Mouse (Mus musculus): ENCODE data around the gene Pdzd2. TPM values are rescaled to one million over a fixed set of nuclear protein-coding genes. Genes with fewer than 3 reads are reported as not detected.

Pdzd2 gene
- polyA plus RNA-seq, 1 experiment from 2014 or later, result 14.5 TPM

DNA sequence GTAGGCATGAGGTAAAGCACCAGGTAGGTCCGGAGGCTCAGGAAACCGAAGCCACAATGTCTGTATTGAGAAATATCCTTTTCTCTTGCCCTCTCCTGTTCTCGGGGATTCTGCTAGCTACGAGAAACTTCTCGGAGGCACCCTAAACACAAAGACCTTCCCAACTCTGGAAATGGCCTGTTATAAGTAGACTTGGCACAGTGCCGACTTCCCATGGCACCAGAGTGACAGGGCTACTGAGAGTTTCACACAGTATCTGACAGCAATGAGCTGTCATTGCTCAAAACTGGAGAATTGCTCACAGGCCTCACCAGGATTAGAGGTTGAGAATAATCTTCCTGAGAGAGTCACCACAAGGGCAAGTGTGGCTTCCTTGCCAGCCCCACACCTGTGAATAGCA, 21.0 kb upstream of the Pdzd2 start:
- H3K27ac ChIP-seq (replicated peaks), result peak overlapping the region; percentile 65
- H3K4me2 ChIP-seq, result no peak overlapping the region
- 0 out of 2 replicates have a peak, but pooled peaks cover 3% of the 10 kb centered on the region for H3K27me3 ChIP-seq (replicated peaks)
- no peak for ATAC-seq (ENCODE audit: extremely low read depth, insufficient number of reproducible peaks, low FRiP score, low TSS enrichment)
- H3K4me3 ChIP-seq, result no peak overlapping the region
- H3K9ac ChIP-seq, result no peak overlapping the region
- 71% methylated on average over 6 of the region's 6 CpGs for WGBS
- H3K36me3 ChIP-seq, result no peaks in the 10 kb centered on the region
- H3K4me1 ChIP-seq, result peaks cover 45% of the 10 kb centered on the region
- no peaks in the 10 kb centered on the region for H3K9me3 ChIP-seq

DNA sequence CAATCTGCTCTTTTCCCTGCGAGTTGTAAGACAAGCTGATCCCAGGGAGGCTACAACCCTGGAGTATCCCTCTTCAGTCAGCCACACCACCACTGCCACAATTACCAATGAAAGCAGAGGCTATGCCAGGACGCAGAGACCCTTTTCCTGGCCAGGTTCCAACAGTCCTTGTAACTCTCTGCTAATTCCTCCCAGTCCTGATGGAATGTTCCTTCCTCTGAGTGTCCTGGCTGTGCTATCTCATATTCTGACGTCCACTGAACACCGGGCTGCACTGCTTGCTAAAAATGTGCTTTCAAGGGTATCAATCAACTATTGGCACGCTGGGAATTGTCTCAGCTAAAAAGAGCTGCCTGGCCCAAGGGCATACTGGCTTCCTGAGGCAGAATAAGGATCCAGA, 18.7 kb upstream of the Pdzd2 start:
- H3K4me3 ChIP-seq, result no peak overlapping the region
- no peak overlapping the region for H3K9ac ChIP-seq
- 0 out of 2 replicates have a peak, but pooled peaks have one; percentile 31 for ATAC-seq (ENCODE audit: extremely low read depth, insufficient number of reproducible peaks, low FRiP score, low TSS enrichment)
- H3K4me2 ChIP-seq, result no peak overlapping the region
- H3K27ac ChIP-seq (replicated peaks), result peak overlapping the region; percentile 90
- H3K9me3 ChIP-seq, result no peaks in the 10 kb centered on the region
- WGBS, result 9% methylated on average over 5 of the region's 5 CpGs
- 0 out of 2 replicates have a peak, but pooled peaks cover 2% of the 10 kb centered on the region for H3K27me3 ChIP-seq (replicated peaks)
- H3K36me3 ChIP-seq, result no peaks in the 10 kb centered on the region
- H3K4me1 ChIP-seq, result peaks cover 53% of the 10 kb centered on the region

DNA sequence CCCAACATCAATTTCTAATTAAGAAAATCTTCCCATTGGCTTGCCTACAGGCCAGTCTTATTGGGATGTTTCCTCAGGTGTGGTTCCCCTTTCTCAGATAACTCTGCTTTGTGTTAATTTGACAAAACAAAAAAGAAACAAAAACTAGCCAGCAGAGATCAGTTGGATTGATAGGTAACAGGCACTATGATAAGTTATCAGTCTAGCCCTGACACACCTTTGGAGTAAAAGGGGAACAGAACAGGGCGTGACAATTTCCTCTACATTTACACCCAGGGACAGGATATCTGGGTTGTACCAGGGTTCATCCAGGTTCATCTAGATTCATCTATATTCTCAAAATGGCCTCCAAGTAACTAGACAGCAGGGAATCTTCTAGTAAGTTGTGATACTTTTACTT, 18.0 kb upstream of the Pdzd2 start:
- ATAC-seq (ENCODE audit: extremely low read depth, insufficient number of reproducible peaks, low FRiP score, low TSS enrichment), result no peak
- Histone ChIP-seq H3K27ac (replicated peaks) (peak overlapping the region; percentile 90), H3K36me3 (no peaks in the 10 kb centered on the region), H3K27me3 (replicated peaks) (no peaks in the 10 kb centered on the region), H3K4me2 (no peak overlapping the region), H3K4me1 (peaks cover 53% of the 10 kb centered on the region), H3K9ac (no peak overlapping the region), H3K4me3 (no peak overlapping the region), H3K9me3 (no peaks in the 10 kb centered on the region)
- 82% methylated on average over 1 of the region's 1 CpGs for WGBS

DNA sequence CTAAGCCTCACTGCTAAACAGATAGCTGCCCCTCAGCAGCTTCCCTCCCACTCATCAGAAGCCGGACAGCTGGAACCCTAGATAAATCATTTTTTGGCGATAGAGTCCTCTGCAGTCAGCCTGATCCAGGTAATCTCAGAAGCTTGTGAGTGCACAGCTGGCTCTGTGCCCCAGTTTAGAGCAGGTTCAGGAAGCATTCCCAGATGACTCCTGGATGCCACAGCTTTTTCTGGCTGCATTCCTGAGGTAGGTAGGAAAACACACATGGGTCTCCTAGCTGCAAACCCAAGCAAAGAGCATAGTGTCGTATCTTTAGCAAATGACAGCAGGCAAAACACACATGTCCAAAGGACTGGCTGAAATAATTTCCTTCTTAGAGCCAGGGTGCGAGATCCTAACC, 13.5 kb upstream of the Pdzd2 start:
- H3K4me1 ChIP-seq, result peaks cover 56% of the 10 kb centered on the region
- 28% methylated on average over 4 of the region's 4 CpGs for WGBS

DNA sequence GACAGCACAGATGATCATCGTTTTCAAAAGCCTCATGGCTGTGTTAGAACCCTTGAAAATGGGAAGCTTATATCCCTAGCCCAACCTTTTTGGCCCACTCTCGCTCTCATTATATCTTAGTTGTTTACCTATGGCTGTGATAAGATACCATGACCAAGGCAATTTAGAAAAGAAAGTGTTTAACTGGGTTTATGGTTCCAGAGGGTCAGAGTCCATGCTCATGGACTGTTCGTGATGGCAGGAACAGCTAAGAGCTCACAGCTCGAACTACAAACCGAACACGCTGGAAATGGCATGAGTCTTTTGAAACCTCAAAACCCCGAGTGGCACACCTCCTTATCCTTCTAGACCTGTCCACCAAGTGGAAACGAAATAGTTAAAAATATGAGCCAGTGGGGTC, 11.2 kb upstream of the Pdzd2 start:
- WGBS, result 82% methylated on average over 8 of the region's 8 CpGs
- Histone ChIP-seq H3K4me3 (no peak overlapping the region), H3K9ac (no peak overlapping the region), H3K4me2 (no peak overlapping the region), H3K27me3 (replicated peaks) (no peaks in the 10 kb centered on the region), H3K9me3 (peaks cover 10% of the 10 kb centered on the region; the same call in 1 of the 2 replicates), H3K4me1 (peaks cover 54% of the 10 kb centered on the region), H3K36me3 (no peaks in the 10 kb centered on the region), H3K27ac (replicated peaks) (peak overlapping the region; percentile 86)
- no peak for ATAC-seq (ENCODE audit: extremely low read depth, insufficient number of reproducible peaks, low FRiP score, low TSS enrichment)

More for the DNA sequence above, 13.5 kb upstream of the Pdzd2 start:
- Histone ChIP-seq H3K9ac (no peak overlapping the region), H3K27me3 (replicated peaks) (no peaks in the 10 kb centered on the region), H3K4me2 (peak overlapping the region; percentile 33), H3K9me3 (no peaks in the 10 kb centered on the region), H3K4me3 (no peak overlapping the region), H3K36me3 (no peaks in the 10 kb centered on the region), H3K27ac (replicated peaks) (peak overlapping the region; percentile 59)
- ATAC-seq (ENCODE audit: extremely low read depth, insufficient number of reproducible peaks, low FRiP score, low TSS enrichment), result no peak

DNA sequence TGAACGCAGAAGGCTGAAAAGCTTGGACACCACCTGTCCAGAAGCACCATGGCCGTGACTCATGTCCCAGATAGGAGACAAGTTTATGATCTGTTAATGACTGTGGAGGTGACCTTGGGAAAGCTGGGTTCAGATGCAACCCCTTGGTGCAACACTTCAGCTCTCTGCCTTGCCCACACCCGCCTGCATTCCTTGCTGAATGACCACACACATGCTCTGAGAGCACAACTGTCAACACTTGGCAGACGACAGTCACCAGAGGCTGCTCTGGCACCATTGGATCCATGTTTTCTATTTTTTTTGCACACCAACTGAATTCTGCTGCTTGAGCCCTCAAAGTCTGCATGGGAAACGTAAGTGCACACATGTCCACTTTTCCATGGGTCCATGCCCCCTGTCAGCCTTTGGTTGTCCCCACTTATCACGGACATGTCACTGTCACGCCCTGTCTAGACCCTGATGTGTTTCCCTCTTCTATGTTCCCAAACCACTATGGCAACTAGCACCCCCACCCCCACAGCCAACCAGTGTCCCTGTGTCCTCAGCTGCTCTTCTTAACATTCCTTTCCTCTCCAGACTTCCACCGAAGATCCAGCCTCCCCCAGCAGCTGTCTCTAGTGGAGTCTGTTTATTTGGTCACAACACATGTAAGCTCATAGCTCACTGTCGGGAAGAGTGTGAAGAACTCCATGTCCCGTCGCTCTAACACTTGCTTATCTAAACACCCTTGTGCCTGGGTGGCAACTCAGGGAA, 10.0 kb upstream of the Pdzd2 start:
- H3K4me1 ChIP-seq, result peaks cover 54% of the 10 kb centered on the region
- peaks cover 10% of the 10 kb centered on the region; the same call in 1 of the 2 replicates for H3K9me3 ChIP-seq
- H3K27ac ChIP-seq (replicated peaks), result peak overlapping the region; percentile 86
- WGBS, result 18% methylated on average over 11 of the region's 11 CpGs
- H3K27me3 ChIP-seq (replicated peaks), result no peaks in the 10 kb centered on the region
- H3K4me2 ChIP-seq, result peak overlapping the region; percentile 39
- H3K9ac ChIP-seq, result no peak overlapping the region
- peak; percentile 75; the same call in 1 of the 2 replicates for ATAC-seq (ENCODE audit: extremely low read depth, insufficient number of reproducible peaks, low FRiP score, low TSS enrichment)
- H3K4me3 ChIP-seq, result no peak overlapping the region
- H3K36me3 ChIP-seq, result no peaks in the 10 kb centered on the region

DNA sequence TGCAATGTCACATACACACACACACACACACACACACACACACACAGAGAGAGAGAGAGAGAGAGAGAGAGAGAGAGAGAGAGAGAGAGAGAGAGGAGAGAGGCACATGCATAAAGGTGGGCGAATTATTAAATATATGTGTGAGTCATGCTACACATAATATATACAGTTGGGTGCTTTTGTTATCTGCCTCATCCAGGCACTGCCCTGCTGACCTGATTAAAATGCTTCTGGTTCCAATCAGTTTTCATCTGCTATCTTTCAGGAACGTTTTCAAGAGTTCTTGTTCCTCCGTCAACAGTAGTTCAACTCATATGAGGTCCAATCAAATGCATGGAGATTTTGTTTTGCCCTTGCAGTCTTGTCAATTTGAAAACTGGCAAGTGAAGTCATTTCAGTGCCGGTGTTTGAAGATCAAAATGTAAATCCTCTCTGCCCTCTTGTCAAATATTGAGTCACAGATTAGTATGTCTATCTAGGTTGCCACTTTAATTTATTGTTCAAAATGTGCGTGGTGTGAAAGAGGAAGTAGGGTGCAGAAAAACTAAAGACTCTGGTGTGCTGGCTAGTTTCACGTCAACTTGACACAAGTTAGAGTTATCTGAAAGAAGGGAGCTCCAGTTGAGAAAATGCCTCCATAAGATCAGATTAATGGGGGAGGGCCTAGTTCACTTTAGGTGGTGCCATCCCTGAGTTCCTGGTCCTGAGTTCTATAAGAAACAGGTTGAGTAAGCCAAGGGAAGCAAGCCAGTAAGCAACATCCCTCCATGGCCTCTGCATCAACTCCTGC, 2.6 kb upstream of the Pdzd2 start:
- no peak overlapping the region for H3K4me2 ChIP-seq
- H3K4me1 ChIP-seq, result peaks cover 32% of the 10 kb centered on the region
- peaks cover 30% of the 10 kb centered on the region for H3K27me3 ChIP-seq (replicated peaks)
- H3K27ac ChIP-seq (replicated peaks), result no peak overlapping the region
- ATAC-seq (ENCODE audit: extremely low read depth, insufficient number of reproducible peaks, low FRiP score, low TSS enrichment), result no peak
- no peak overlapping the region for H3K9ac ChIP-seq
- no peak overlapping the region for H3K4me3 ChIP-seq
- 74% methylated on average over 6 of the region's 6 CpGs for WGBS
- peaks cover 8% of the 10 kb centered on the region; the same call in 1 of the 2 replicates for H3K9me3 ChIP-seq
- no peaks in the 10 kb centered on the region for H3K36me3 ChIP-seq

DNA sequence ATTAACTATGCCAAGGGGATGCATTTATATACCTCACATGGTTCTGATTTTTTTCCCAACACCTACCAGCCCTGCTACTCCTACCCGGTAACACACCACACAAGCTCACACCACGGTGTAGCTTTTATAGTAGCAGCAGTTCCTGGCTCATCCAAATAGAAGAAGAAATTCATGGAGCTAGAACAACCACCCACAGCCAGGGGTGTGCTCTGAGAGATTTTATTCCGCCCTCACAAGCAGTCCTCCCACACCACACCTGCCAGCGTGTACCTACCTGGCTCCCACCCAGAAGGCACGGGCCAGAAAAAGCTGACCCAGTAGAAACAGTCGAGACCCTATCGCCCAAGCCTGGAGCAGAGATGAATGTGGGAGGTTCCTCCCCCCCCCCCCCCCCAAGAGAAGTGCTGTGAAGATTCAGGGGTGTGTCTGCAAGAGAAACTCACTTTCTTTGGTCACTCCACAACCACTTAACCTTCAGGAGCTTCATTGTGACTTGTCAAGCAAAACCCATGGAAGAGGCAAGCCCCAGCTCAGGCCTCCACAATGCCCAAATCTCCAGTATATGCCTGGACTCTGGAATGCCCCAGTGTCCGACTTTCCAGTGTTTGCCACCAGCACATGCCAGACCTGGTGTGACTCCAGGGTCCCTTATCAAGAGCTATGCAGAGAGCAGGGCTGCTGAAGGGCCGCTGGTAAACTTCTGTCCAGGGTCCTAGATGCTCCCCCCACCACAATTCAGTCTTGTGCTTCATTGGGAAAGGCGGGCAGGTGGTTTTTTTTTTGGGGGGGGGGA, 1.2 kb downstream of the Pdzd2 start:
- no peak for ATAC-seq (ENCODE audit: extremely low read depth, insufficient number of reproducible peaks, low FRiP score, low TSS enrichment)

DNA sequence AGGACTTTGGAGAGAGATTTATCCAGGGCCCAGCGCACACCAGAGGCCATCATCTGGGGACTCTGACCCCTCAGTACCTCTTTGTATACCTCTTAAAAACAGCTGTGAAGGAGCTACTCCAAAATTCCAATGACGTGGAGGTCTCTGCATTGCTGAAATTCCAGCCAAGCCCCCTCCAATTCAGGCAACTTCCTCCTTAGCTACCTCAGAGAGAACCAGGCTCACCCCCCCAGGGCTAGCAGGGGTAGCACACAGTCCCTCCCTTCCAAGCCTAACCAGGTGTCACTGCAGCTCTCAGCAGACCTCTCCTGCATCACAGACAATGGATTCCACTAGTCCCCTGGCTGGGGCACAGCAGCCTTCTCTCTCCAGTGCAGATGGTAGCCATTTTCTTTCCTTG, 4.5 kb downstream of the Pdzd2 start:
- Histone ChIP-seq H3K9me3 (no peaks in the 10 kb centered on the region), H3K9ac (no peak overlapping the region), H3K27ac (replicated peaks) (no peak overlapping the region), H3K27me3 (replicated peaks) (peaks cover 22% of the 10 kb centered on the region), H3K4me3 (no peak overlapping the region), H3K4me2 (no peak overlapping the region), H3K4me1 (peaks cover 56% of the 10 kb centered on the region), H3K36me3 (no peaks in the 10 kb centered on the region)
- 32% methylated on average over 2 of the region's 2 CpGs for WGBS
- no peak for ATAC-seq (ENCODE audit: extremely low read depth, insufficient number of reproducible peaks, low FRiP score, low TSS enrichment)

More for the DNA sequence above, 1.2 kb downstream of the Pdzd2 start:
- H3K27ac ChIP-seq (replicated peaks), result peak overlapping the region; percentile 82; the same call in 1 of the 2 replicates
- H3K4me3 ChIP-seq, result peak overlapping the region; percentile 75
- no peaks in the 10 kb centered on the region for H3K9me3 ChIP-seq
- H3K27me3 ChIP-seq (replicated peaks), result peaks cover 33% of the 10 kb centered on the region
- no peaks in the 10 kb centered on the region for H3K36me3 ChIP-seq
- H3K9ac ChIP-seq, result peak overlapping the region; percentile 85
- WGBS, result 41% methylated on average over 10 of the region's 10 CpGs
- peaks cover 43% of the 10 kb centered on the region for H3K4me1 ChIP-seq
- H3K4me2 ChIP-seq, result peak overlapping the region; percentile 79

DNA sequence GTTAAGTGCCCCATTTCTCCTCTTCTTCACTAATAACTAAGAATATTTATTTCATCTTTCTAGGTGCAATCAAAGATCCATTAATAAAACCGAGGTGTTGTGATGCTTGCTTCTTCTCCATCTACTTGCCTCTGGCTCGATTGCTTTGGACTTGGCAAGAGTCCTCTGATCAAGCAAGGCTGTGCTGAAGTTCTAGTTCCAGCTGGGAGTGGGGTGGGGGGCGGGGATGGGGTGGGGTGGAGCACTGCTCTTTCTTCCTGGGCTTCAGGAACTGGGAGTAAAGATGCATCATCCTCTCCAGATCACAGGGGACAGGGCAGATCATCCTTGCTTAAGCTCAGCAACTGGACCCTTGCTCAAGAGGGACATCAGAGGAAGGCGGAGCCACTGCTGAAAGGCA, 5.5 kb downstream of the Pdzd2 start:
- H3K27ac ChIP-seq (replicated peaks), result no peak overlapping the region
- ATAC-seq (ENCODE audit: extremely low read depth, insufficient number of reproducible peaks, low FRiP score, low TSS enrichment), result no peak
- no peaks in the 10 kb centered on the region for H3K9me3 ChIP-seq
- H3K4me2 ChIP-seq, result no peak overlapping the region
- H3K9ac ChIP-seq, result no peak overlapping the region
- H3K4me3 ChIP-seq, result no peak overlapping the region
- no peaks in the 10 kb centered on the region for H3K36me3 ChIP-seq
- H3K4me1 ChIP-seq, result peaks cover 55% of the 10 kb centered on the region
- 68% methylated on average over 4 of the region's 4 CpGs for WGBS
- H3K27me3 ChIP-seq (replicated peaks), result peaks cover 21% of the 10 kb centered on the region

DNA sequence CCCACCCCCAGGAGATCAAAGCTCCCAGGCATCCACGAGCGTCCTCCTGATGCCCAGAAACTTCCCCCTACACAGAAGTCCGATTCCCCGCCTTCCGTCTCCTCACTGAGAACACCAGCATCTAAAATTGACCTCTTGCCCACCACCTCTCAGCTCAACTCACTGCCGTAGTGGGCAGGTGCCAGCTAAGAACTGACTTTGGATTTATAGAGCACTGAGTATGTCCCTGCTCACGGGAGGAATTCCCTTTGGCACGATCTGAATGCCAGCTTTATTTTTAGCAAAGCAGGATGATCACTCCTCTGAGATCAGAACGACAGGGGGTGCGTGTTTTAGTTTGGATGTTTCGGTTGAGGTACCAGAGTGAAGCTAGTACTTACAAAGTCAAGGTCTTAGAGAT, 7.1 kb downstream of the Pdzd2 start:
- 45% methylated on average over 11 of the region's 11 CpGs for WGBS
- H3K4me1 ChIP-seq, result peaks cover 48% of the 10 kb centered on the region
- H3K4me3 ChIP-seq, result no peak overlapping the region
- 0 out of 2 replicates have a peak overlapping the region, but pooled peaks have one; percentile 28 for H3K9ac ChIP-seq
- H3K4me2 ChIP-seq, result peak overlapping the region; percentile 41
- peak overlapping the region; percentile 13; the same call in 1 of the 2 replicates for H3K27ac ChIP-seq (replicated peaks)
- no peaks in the 10 kb centered on the region for H3K36me3 ChIP-seq
- peaks cover 6% of the 10 kb centered on the region; the same call in 1 of the 2 replicates for H3K27me3 ChIP-seq (replicated peaks)
- ATAC-seq (ENCODE audit: extremely low read depth, insufficient number of reproducible peaks, low FRiP score, low TSS enrichment), result no peak
- H3K9me3 ChIP-seq, result no peaks in the 10 kb centered on the region

Measured in heart, embryonic 13.5 days (tissue).